29 mouse cellular contexts compared by ENCODE assay signal in the genomic region with DNA sequence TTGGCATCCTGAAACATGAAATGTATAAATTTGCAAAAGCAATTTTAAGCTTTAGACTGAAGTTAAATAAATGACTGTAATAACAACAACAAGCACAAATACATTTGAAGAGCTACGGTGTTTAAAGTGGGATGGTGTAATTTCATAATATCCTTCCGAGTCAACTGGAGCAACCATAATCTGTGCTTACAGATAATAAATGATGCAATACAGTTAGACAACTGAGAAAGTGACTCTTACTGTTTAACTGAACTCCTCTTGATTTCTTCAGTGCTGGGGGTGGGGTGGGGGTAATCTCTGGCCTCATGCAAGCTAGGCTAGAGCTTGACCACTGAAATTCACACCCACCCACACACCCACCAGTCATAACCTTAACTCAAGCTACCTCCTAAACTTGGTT. TPM values are rescaled to one million over a fixed set of nuclear protein-coding genes. Genes with fewer than 3 reads are reported as not detected.
DNase-seq lines count a peak whose midpoint lies in the region; ATAC-seq and TF ChIP-seq lines count a peak whose summit lies in the region.
"Had no signal": no experiment of that assay in that cellular context is flagged by ENCODE, and none has a peak within 500 bp of the region (broad histone marks: within the 10 kb centered on the region; RNA-seq: fewer than 3 reads in every experiment).

No protein-coding gene starts in this region.

- no peak overlapping the region for H3K9ac ChIP-seq in liver, embryonic 14.5 days (replicated peaks)
- H3K9ac ChIP-seq: embryonic facial prominence, embryonic 12.5 days; embryonic facial prominence, embryonic 15.5 days; forebrain, postnatal 0 days; heart, embryonic 12.5 days; heart, embryonic 15.5 days; hindbrain, embryonic 13.5 days had no signal

- ATAC-seq in liver, embryonic 14.5 days (ENCODE audit: insufficient read depth): no peak
- 0 out of 2 replicates have a peak, but pooled peaks have one; percentile 18 for ATAC-seq in common myeloid progenitor, adult 5-6 weeks (replicated peaks; ENCODE audit: low read depth, poor library complexity, severe bottlenecking)
- peak; percentile 81 for ATAC-seq in megakaryocyte progenitor cell, adult 5-6 weeks (replicated peaks; ENCODE audit: poor library complexity)
- ATAC-seq: forebrain, embryonic 14.5 days; forebrain, postnatal 0 days; hindbrain, embryonic 16.5 days had no signal

- H3K4me3 ChIP-seq in liver, embryonic 14.5 days (ENCODE audit: insufficient read depth in 1 of 2, low read depth in 2 of 2, low read length in 2 of 2): no peak overlapping the region
- H3K4me3 ChIP-seq: embryonic facial prominence, embryonic 12.5 days; embryonic facial prominence, embryonic 15.5 days; gastrocnemius, adult 2 months; heart, embryonic 12.5 days; heart, embryonic 15.5 days; hindbrain, embryonic 10.5 days; hindbrain, embryonic 13.5 days had no signal

- H3K4me1 ChIP-seq in liver, embryonic 14.5 days (replicated peaks; ENCODE audit: control insufficient read depth in 2 of 2, insufficient read depth in 2 of 2, low read length in 1 of 2): no peaks in the 10 kb centered on the region
- H3K4me1 ChIP-seq: embryonic facial prominence, embryonic 12.5 days; embryonic facial prominence, embryonic 15.5 days; heart, embryonic 12.5 days; heart, embryonic 15.5 days; hindbrain, embryonic 10.5 days; hindbrain, embryonic 13.5 days had no signal

- no peaks in the 10 kb centered on the region for H3K27me3 ChIP-seq in liver, embryonic 14.5 days (ENCODE audit: control insufficient read depth, insufficient read depth, low read length)
- H3K27me3 ChIP-seq: CH12.LX; embryonic facial prominence, embryonic 12.5 days; embryonic facial prominence, embryonic 15.5 days; heart, embryonic 12.5 days; heart, embryonic 15.5 days; hindbrain, embryonic 13.5 days had no signal

- H3K9me3 ChIP-seq in liver, embryonic 14.5 days (ENCODE audit: control insufficient read depth, low read length): no peaks in the 10 kb centered on the region
- H3K9me3 ChIP-seq: embryonic facial prominence, embryonic 12.5 days; embryonic facial prominence, embryonic 15.5 days; G1E; heart, embryonic 12.5 days; heart, embryonic 15.5 days; hindbrain, embryonic 10.5 days; hindbrain, embryonic 13.5 days had no signal

- no peak for TF ChIP-seq CTCF in liver, embryonic 14.5 days (IDR thresholded peaks at IDR 0.05; ENCODE audit: low read depth)

- no peak overlapping the region for H3K27ac ChIP-seq in liver, embryonic 14.5 days
- H3K27ac ChIP-seq: embryonic facial prominence, embryonic 12.5 days; embryonic facial prominence, embryonic 15.5 days; gastrocnemius, adult 2 months; heart, embryonic 15.5 days; hindbrain, embryonic 10.5 days; hindbrain, embryonic 13.5 days had no signal

- H3K36me3 ChIP-seq in liver, embryonic 14.5 days (replicated peaks; ENCODE audit: control insufficient read depth, insufficient read depth, low read depth): no peaks in the 10 kb centered on the region

- H3K4me2 ChIP-seq in liver, embryonic 14.5 days (ENCODE audit: low read depth): no peak overlapping the region
- H3K4me2 ChIP-seq: embryonic facial prominence, embryonic 12.5 days; embryonic facial prominence, embryonic 15.5 days; heart, embryonic 12.5 days; heart, embryonic 15.5 days; hindbrain, embryonic 13.5 days had no signal

- whole genome bisulfite sequencing in liver, embryonic 14.5 days (ENCODE audit: insufficient replicate concordance): 62% methylated on average over 2 of the region's 2 CpGs

- no peak for DNase-seq in liver, embryonic 14.5 days (ENCODE audit: low read depth in 3 of 3, low spot score in 3 of 3)
- no peak for DNase-seq in liver
- no peak for DNase-seq in testis, postnatal 14 days (ENCODE audit: low spot score)
- DNase-seq in cerebellum, postnatal 4 days (ENCODE audit: low spot score in 2 of 2): no peak
- DNase-seq: adrenal gland, adult 8-10 months; adrenal gland, postnatal 25 days; B cell, adult 2 months; cerebellum, adult 11-12 months; cerebellum, adult 8-10 months; cerebellum, postnatal 10 days; cerebellum, postnatal 36 days; forebrain, postnatal 0 days; gastrocnemius, adult 2 months; gastrocnemius, postnatal 14 days; heart, adult 18-20 months; heart, postnatal 10 days; heart, postnatal 36 days had no signal

- 0 out of 2 replicates have a peak, but pooled peaks have one; percentile 10 for TF ChIP-seq EP300 in liver, embryonic 14.5 days (IDR thresholded peaks at IDR 0.05; ENCODE audit: low read depth)

RNA-seq across cellular contexts. Expression of a gene that starts 11.0 kb away (rescaled TPM):
- polyA plus RNA-seq in liver, embryonic 14.5 days (2012; rRNA removed): 18.0 and 20.0 TPM in 2 replicates
- polyA plus RNA-seq in liver, embryonic 14.5 days (2014; fragmentation: Nextera tagmentation; extraction: Ambion mirVana): 23.6 and 25.2 TPM in 2 replicates
- total RNA-seq in common myeloid progenitor, adult 5-6 weeks (2017): 7.5 and 8.5 TPM in 2 replicates
- total RNA-seq in megakaryocyte progenitor cell, adult 5-6 weeks (2015): 60.3 and 71.2 TPM in 2 replicates
- total RNA-seq in megakaryocyte progenitor cell, adult 5-6 weeks (2017): 17.9 and 23.6 TPM in 2 replicates

RNA-seq across cellular contexts. Expression of a gene that starts 11.3 kb away (rescaled TPM):
- 16.3 and 16.5 TPM in 2 replicates for polyA plus RNA-seq in liver, embryonic 14.5 days (2012; rRNA removed)
- polyA plus RNA-seq in liver, embryonic 14.5 days (2014; fragmentation: Nextera tagmentation; extraction: Ambion mirVana): 11.4 and 12.2 TPM in 2 replicates
- total RNA-seq in common myeloid progenitor, adult 5-6 weeks (2017): 23.3 and 25.8 TPM in 2 replicates
- 9.3 and 13.2 TPM in 2 replicates for total RNA-seq in megakaryocyte progenitor cell, adult 5-6 weeks (2015)
- 19.5 and 22.7 TPM in 2 replicates for total RNA-seq in megakaryocyte progenitor cell, adult 5-6 weeks (2017)

RNA-seq across cellular contexts. Expression of a gene that starts 44.9 kb away (rescaled TPM):
- polyA plus RNA-seq in liver, embryonic 14.5 days (2012; rRNA removed): 466 and 1,286 TPM in 2 replicates
- 993 and 1,059 TPM in 2 replicates for polyA plus RNA-seq in liver, embryonic 14.5 days (2014; fragmentation: Nextera tagmentation; extraction: Ambion mirVana)
- 6,083 and 6,415 TPM in 2 replicates for total RNA-seq in common myeloid progenitor, adult 5-6 weeks (2017)
- total RNA-seq in megakaryocyte progenitor cell, adult 5-6 weeks (2015): 6,310 and 6,455 TPM in 2 replicates
- total RNA-seq in megakaryocyte progenitor cell, adult 5-6 weeks (2017): 6,827 and 7,265 TPM in 2 replicates
